Mouse (Mus musculus): Measurements from ENCODE around the gene Msn. TPM values are rescaled to one million over a fixed set of nuclear protein-coding genes. Genes with fewer than 3 reads are reported as not detected.

Gene Msn
- total and polyA plus RNA-seq, 2 experiments from 2014 or later = 17.8 to 20.6 TPM

DNA sequence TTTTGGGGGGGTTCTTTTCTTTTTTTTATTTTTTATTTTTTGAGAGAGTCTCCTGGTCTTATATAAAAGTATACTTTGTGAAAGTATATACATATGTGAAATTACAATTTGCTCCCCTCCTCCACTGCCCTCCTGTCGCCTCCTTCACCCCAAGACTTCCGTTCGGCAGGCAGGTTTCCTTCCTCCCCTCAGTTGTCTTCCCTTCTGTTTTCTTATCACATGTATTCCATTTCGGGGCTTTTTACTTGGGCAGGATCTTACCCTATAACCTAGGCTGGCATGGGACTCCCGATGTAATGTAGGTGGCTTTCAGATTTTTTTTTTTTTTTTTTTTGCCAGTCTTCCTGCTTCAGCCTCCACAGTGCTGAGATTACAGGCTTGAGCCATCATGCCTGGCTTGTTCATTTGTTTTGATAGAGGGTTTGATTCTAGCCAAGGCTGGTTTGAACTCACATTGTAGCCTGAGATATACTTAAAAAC, 1.7 kb downstream of the Msn start:
- ATAC-seq (ENCODE audit: low FRiP score) = no peak
- TF ChIP-seq CTCF (IDR thresholded peaks at IDR 0.05) = no peak
- no peak for DNase-seq (ENCODE audit: low spot score)
- 49% methylated on average over 5 of the region's 5 CpGs for WGBS
- no peak overlapping the region for H3K4me2 ChIP-seq (ENCODE audit: low read depth, low read length, poor library complexity, severe bottlenecking)
- no peak overlapping the region for H3K27ac ChIP-seq (ENCODE audit: low read depth, low read length)
- H3K4me1 ChIP-seq (ENCODE audit: insufficient read depth, low read length) = no peaks in the 10 kb centered on the region
- no peak overlapping the region for H3K4me3 ChIP-seq (ENCODE audit: low read depth, low read length)
- H3K9ac ChIP-seq (replicated peaks; ENCODE audit: low read length, poor library complexity, severe bottlenecking) = no peak overlapping the region
- no peaks in the 10 kb centered on the region for H3K36me3 ChIP-seq (ENCODE audit: insufficient read depth, low read length)
- H3K9me3 ChIP-seq (ENCODE audit: low read length) = no peaks in the 10 kb centered on the region
- H3K27me3 ChIP-seq (ENCODE audit: insufficient read depth, low read length) = no peaks in the 10 kb centered on the region; the same call in 1 of the 2 replicates

DNA sequence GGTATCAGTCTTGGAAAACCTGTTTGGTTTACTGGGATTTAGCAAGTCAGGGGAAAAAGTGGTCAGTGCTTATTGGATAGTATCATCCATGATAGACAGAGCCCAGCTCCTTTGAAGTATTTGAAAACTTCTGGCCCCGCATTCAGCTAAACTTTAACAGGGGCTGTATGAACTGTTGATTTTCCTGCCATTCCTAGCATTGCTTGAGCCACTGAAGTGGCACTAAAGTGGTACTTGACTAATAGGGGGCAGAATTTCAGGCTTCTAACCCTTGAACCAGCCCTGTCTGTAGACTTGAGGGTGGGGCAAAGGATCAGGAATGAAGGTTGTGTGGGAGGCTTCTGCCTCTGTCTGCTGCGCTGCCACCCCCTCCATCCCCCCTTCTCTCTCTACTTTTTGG, 3.2 kb downstream of the Msn start:
- 80% methylated on average over 2 of the region's 2 CpGs for WGBS
- ATAC-seq (ENCODE audit: low FRiP score) (no peak), DNase-seq (ENCODE audit: low spot score) (no peak)
- no peaks in the 10 kb centered on the region; the same call in 1 of the 2 replicates for H3K27me3 ChIP-seq (ENCODE audit: insufficient read depth, low read length)
- no peaks in the 10 kb centered on the region for H3K4me1 ChIP-seq (ENCODE audit: insufficient read depth, low read length)
- TF ChIP-seq CTCF (IDR thresholded peaks at IDR 0.05) = no peak
- no peaks in the 10 kb centered on the region for H3K36me3 ChIP-seq (ENCODE audit: insufficient read depth, low read length)
- no peak overlapping the region for H3K9ac ChIP-seq (replicated peaks; ENCODE audit: low read length, poor library complexity, severe bottlenecking)
- H3K27ac ChIP-seq (ENCODE audit: low read depth, low read length) = no peak overlapping the region
- H3K9me3 ChIP-seq (ENCODE audit: low read length) = no peaks in the 10 kb centered on the region
- H3K4me2 ChIP-seq (ENCODE audit: low read depth, low read length, poor library complexity, severe bottlenecking) = no peak overlapping the region
- H3K4me3 ChIP-seq (ENCODE audit: low read depth, low read length) = no peak overlapping the region

DNA sequence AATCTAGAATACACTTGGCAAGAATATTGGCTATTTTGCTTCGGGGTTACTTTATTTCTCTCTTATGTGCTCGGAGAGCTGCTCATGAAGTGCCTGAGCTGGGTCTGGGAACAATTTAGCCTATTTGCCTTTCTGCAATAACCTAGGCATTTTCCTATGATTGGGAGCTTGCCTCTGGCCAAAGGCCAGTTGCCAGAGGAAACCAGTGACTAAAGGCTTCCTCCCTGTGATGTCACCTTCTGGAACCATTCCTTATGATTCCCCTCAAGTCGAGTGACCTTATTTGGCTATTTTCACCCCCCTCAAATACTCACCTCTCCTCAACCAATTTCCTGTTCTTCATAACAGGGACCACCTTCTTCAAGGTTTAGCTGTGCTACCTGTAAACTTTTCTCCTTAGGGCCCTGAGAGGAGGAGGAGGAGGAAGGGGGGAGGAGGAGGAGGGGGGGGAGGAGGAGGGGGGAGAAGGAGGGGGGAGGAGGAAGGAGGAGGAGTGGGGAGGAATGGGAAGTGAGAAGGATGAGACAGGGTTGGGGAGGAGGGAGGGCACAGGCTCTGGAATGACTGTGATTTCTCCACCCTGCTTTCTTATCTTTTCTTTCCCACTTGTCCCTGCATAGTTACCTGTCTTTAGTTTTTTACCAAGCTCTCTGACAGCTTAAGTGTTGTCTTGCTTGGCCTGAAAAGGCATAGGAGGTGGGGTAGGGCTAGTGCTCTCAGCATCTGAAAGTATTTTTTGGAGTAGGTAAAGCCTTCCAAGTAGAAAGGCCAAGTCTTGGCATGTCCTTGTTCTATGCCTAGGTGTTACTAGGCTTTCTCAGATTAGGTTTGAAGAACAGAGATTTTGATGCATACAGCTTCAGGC, 11.8 kb downstream of the Msn start:
- Histone ChIP-seq H3K27ac (ENCODE audit: low read depth, low read length) (no peak overlapping the region), H3K4me3 (ENCODE audit: low read depth, low read length) (no peak overlapping the region), H3K36me3 (ENCODE audit: insufficient read depth, low read length) (no peaks in the 10 kb centered on the region), H3K4me2 (ENCODE audit: low read depth, low read length, poor library complexity, severe bottlenecking) (no peak overlapping the region), H3K27me3 (ENCODE audit: insufficient read depth, low read length) (no peaks in the 10 kb centered on the region), H3K4me1 (ENCODE audit: insufficient read depth, low read length) (no peaks in the 10 kb centered on the region), H3K9me3 (ENCODE audit: low read length) (no peaks in the 10 kb centered on the region), H3K9ac (replicated peaks; ENCODE audit: low read length, poor library complexity, severe bottlenecking) (no peak overlapping the region)
- WGBS = 63% methylated on average over 3 of the region's 3 CpGs
- ATAC-seq (ENCODE audit: low FRiP score) = no peak
- no peak for TF ChIP-seq CTCF (IDR thresholded peaks at IDR 0.05)
- DNase-seq (ENCODE audit: low spot score) = no peak

DNA sequence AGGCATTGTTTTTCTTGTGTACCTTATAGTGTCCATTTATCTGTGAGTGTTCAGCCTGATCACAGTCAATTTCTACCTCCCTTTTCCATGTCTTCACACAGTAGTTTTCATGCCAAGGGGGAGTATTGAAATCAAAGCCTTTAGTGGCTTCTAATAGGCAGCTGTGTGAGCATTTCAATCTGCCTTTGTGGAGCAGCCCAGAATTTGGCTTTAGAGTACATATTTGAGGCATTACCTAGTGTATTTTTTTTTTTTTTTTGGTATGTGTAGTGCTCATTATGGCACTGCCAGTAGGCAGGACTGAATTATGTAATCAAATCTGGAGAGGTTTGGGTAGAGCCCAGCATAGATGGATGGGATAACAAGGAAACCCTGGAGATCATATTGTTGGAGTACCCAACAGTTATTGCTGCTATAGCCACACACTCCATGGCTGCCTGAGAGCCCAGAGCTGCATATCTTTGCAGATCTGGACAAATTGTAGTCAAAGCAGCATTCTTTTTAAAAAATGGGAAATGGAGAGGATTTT, 17.3 kb downstream of the Msn start:
- no peak for TF ChIP-seq CTCF (IDR thresholded peaks at IDR 0.05)
- no peak overlapping the region for H3K9ac ChIP-seq (replicated peaks; ENCODE audit: low read length, poor library complexity, severe bottlenecking)
- DNase-seq (ENCODE audit: low spot score) = no peak
- H3K27ac ChIP-seq (ENCODE audit: low read depth, low read length) = no peak overlapping the region
- ATAC-seq (ENCODE audit: low FRiP score) = no peak
- no peaks in the 10 kb centered on the region for H3K9me3 ChIP-seq (ENCODE audit: low read length)
- H3K4me2 ChIP-seq (ENCODE audit: low read depth, low read length, poor library complexity, severe bottlenecking) = no peak overlapping the region
- no peak overlapping the region for H3K4me3 ChIP-seq (ENCODE audit: low read depth, low read length)
- no peaks in the 10 kb centered on the region for H3K27me3 ChIP-seq (ENCODE audit: insufficient read depth, low read length)
- no peaks in the 10 kb centered on the region for H3K36me3 ChIP-seq (ENCODE audit: insufficient read depth, low read length)
- H3K4me1 ChIP-seq (ENCODE audit: insufficient read depth, low read length) = no peaks in the 10 kb centered on the region

DNA sequence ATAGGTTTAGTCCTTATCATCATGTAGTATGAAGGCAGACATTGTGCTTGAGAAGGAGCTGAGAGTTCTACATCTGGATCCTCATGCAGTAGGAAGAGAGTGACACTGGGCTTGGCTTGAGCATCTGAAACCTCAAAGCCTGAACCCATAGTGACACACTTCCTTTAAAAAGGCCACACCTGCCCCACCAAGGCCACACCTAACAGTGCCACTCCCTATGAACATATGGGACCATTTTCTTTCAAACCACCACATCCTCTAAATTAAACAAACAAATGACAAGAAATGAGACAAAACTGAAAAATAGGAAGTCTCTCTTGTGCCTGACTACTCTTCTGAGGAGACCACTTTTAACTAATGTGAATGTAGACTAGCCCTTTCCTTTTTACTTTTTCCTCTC, 19.7 kb downstream of the Msn start:
- Histone ChIP-seq H3K4me2 (ENCODE audit: low read depth, low read length, poor library complexity, severe bottlenecking) (no peak overlapping the region), H3K9ac (replicated peaks; ENCODE audit: low read length, poor library complexity, severe bottlenecking) (no peak overlapping the region), H3K27ac (ENCODE audit: low read depth, low read length) (no peak overlapping the region), H3K36me3 (ENCODE audit: insufficient read depth, low read length) (no peaks in the 10 kb centered on the region), H3K9me3 (ENCODE audit: low read length) (no peaks in the 10 kb centered on the region), H3K4me1 (ENCODE audit: insufficient read depth, low read length) (no peaks in the 10 kb centered on the region), H3K27me3 (ENCODE audit: insufficient read depth, low read length) (no peaks in the 10 kb centered on the region), H3K4me3 (ENCODE audit: low read depth, low read length) (no peak overlapping the region)
- ATAC-seq (ENCODE audit: low FRiP score) (no peak), DNase-seq (ENCODE audit: low spot score) (no peak)
- TF ChIP-seq CTCF (IDR thresholded peaks at IDR 0.05) = no peak

DNA sequence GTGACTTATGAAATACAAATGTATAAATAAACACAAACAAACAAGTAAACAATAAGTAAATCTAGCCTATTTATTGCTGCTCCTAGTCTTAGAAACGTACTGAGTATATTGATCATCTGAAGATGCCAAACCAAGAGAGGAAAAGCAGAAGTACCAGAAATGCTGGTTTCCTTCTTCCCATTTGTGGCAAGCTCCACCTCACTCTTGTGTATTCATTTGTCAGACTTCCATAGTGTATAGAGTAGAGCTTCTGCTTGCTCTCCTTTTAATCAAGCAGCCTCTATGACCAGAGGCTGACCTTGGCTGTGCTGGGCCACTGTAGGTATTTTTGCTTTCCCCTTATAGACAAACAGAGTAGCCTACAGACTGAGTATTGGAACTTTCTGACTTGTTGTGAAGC, 21.5 kb downstream of the Msn start:
- Histone ChIP-seq H3K27me3 (ENCODE audit: insufficient read depth, low read length) (no peaks in the 10 kb centered on the region), H3K9me3 (ENCODE audit: low read length) (no peaks in the 10 kb centered on the region), H3K4me3 (ENCODE audit: low read depth, low read length) (no peak overlapping the region), H3K9ac (replicated peaks; ENCODE audit: low read length, poor library complexity, severe bottlenecking) (no peak overlapping the region), H3K4me1 (ENCODE audit: insufficient read depth, low read length) (no peaks in the 10 kb centered on the region), H3K27ac (ENCODE audit: low read depth, low read length) (no peak overlapping the region), H3K36me3 (ENCODE audit: insufficient read depth, low read length) (no peaks in the 10 kb centered on the region), H3K4me2 (ENCODE audit: low read depth, low read length, poor library complexity, severe bottlenecking) (no peak overlapping the region)
- DNase-seq (ENCODE audit: low spot score) = no peak
- WGBS = 72% methylated on average over 1 of the region's 1 CpGs
- no peak for ATAC-seq (ENCODE audit: low FRiP score)
- TF ChIP-seq CTCF (IDR thresholded peaks at IDR 0.05) = no peak

Measured in midbrain, postnatal 0 days (tissue).